Mouse (Mus musculus): Measurements from ENCODE around the gene Ywhae. TPM values are rescaled to one million over a fixed set of nuclear protein-coding genes. Genes with fewer than 3 reads are reported as not detected.

The Ywhae gene
- total and polyA plus RNA-seq, 3 experiments: 129 to 1,436 (median 421) TPM

GRCm38 (mm10) chr11:75775919-75776318 lies 43.2 kb downstream of the Ywhae start:
- TF ChIP-seq MYC (IDR thresholded peaks at IDR 0.05; ENCODE audit: low read depth, low read length) (no peak), CHD1 (IDR thresholded peaks at IDR 0.05; ENCODE audit: low read depth, low read length) (no peak), E2F4 (IDR thresholded peaks at IDR 0.05; ENCODE audit: insufficient replicate concordance, low read depth, low read length) (no peak), MAX (IDR thresholded peaks at IDR 0.05; ENCODE audit: low read length) (no peak), JUND (conservative IDR thresholded peaks at IDR 0.05; ENCODE audit: low read depth, low read length) (no peak), PAX5 (IDR thresholded peaks at IDR 0.05; ENCODE audit: low read length) (no peak), IRF4 (IDR thresholded peaks at IDR 0.05; ENCODE audit: low read depth, low read length) (no peak), RAD21 (IDR thresholded peaks at IDR 0.05; ENCODE audit: low read depth, low read length) (peak; percentile 65), ZKSCAN1 (IDR thresholded peaks at IDR 0.05; ENCODE audit: borderline replicate concordance, low read depth, low read length) (no peak), USF2 (conservative IDR thresholded peaks at IDR 0.05; ENCODE audit: low read depth, low read length) (no peak), CTCF (conservative IDR thresholded peaks at IDR 0.05 in 1 of 2, IDR thresholded peaks at IDR 0.05 in 1 of 2; ENCODE audit: low read depth in 2 of 2, low read length in 2 of 2) (peak in 1 of 2 experiments; percentile 65; a peak in 2 of 4 replicates), RCOR1 (conservative IDR thresholded peaks at IDR 0.05; ENCODE audit: low read depth, low read length) (no peak), ETS1 (conservative IDR thresholded peaks at IDR 0.05; ENCODE audit: low read depth, low read length) (no peak), SMC3 (IDR thresholded peaks at IDR 0.05; ENCODE audit: low read depth, low read length) (peak; percentile 52), SIN3A (IDR thresholded peaks at IDR 0.05; ENCODE audit: low read length) (no peak), ELF1 (IDR thresholded peaks at IDR 0.05; ENCODE audit: low read depth, low read length) (no peak), UBTF (IDR thresholded peaks at IDR 0.05; ENCODE audit: low read depth, low read length) (no peak), KAT2A (IDR thresholded peaks at IDR 0.05; ENCODE audit: insufficient replicate concordance, low read length) (no peak), MEF2A (IDR thresholded peaks at IDR 0.05; ENCODE audit: borderline replicate concordance, low read depth, low read length) (no peak), CHD2 (IDR thresholded peaks at IDR 0.05; ENCODE audit: low read length) (no peak), ZC3H11A (IDR thresholded peaks at IDR 0.05; ENCODE audit: low read depth, low read length) (no peak), HCFC1 (IDR thresholded peaks at IDR 0.05; ENCODE audit: low read depth, low read length) (no peak), EP300 (IDR thresholded peaks at IDR 0.05; ENCODE audit: low read length) (no peak), GABPA (IDR thresholded peaks at IDR 0.05; ENCODE audit: insufficient replicate concordance, low read depth, low read length) (no peak)
- H3K9ac ChIP-seq (ENCODE audit: insufficient read depth, low read depth): no peak overlapping the region
- H3K79me2 ChIP-seq (replicated peaks; ENCODE audit: control insufficient read depth, extremely low read depth, insufficient read depth, poor library complexity, severe bottlenecking): no peaks in the 10 kb centered on the region
- no peak overlapping the region for H3K4me3 ChIP-seq (replicated peaks in 1 of 3; ENCODE audit: low read depth in 2 of 3, low read length in 2 of 3, poor library complexity in 1 of 3)
- H3K4me2 ChIP-seq (ENCODE audit: insufficient read depth, low read depth, poor library complexity, severe bottlenecking): no peak overlapping the region
- no peaks in the 10 kb centered on the region for H3K36me3 ChIP-seq (replicated peaks in 1 of 2; ENCODE audit: control insufficient read depth in 1 of 2, insufficient read depth in 1 of 2, low read length in 1 of 2)
- H3K27me3 ChIP-seq (replicated peaks): peaks cover 24% of the 10 kb centered on the region
- H3K27ac ChIP-seq (ENCODE audit: insufficient read depth, low read depth): no peak overlapping the region
- in situ Hi-C loops (cut with MboI; ENCODE audit: low pct_ligation_motif_present, low pct_unique_long_range_greater_than_20kb, low sequenced_read_pairs): no loop called here
- peaks cover 2% of the 10 kb centered on the region for H3K9me3 ChIP-seq (replicated peaks; ENCODE audit: low read length)
- H3K4me1 ChIP-seq (ENCODE audit: control insufficient read depth in 1 of 2, insufficient read depth in 2 of 2): no peaks in the 10 kb centered on the region
- dilution Hi-C loops (cut with MboI; ENCODE audit: extremely low pct_ligation_motif_present, extremely low pct_unique_long_range_greater_than_20kb, low sequenced_read_pairs): no loop called here
- no peak for DNase-seq (ENCODE audit: extremely low read depth)

Data from CH12.LX (cell line).